7 mouse cellular contexts compared by ENCODE assay signal in the genomic region with DNA sequence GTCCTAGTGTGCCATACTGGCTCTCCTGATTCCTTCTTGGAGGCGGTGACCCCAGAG. TPM values are rescaled to one million over a fixed set of nuclear protein-coding genes. Genes with fewer than 3 reads are reported as not detected.
DNase-seq lines count a peak whose midpoint lies in the region; ATAC-seq and TF ChIP-seq lines count a peak whose summit lies in the region.

Gene Cdipt (plus strand): TSS at position 22 of the 57 bp plus-strand sequence.

- H3K36me3 ChIP-seq in ES-E14 (ENCODE audit: control insufficient read depth, insufficient read depth, low read length, poor library complexity, severe bottlenecking): peaks cover 23% of the 10 kb centered on the region
- H3K36me3 ChIP-seq in forebrain, embryonic 13.5 days (ENCODE audit: poor library complexity, severe bottlenecking): peaks cover 29% of the 10 kb centered on the region
- peaks cover 4% of the 10 kb centered on the region; the same call in 1 of the 2 replicates for H3K36me3 ChIP-seq in hindbrain, embryonic 11.5 days (ENCODE audit: control insufficient read depth, insufficient read depth, low read length)
- peaks cover 29% of the 10 kb centered on the region for H3K36me3 ChIP-seq in liver, embryonic 13.5 days

- H3K27me3 ChIP-seq in forebrain, embryonic 13.5 days: no peaks in the 10 kb centered on the region
- no peaks in the 10 kb centered on the region for H3K27me3 ChIP-seq in hindbrain, embryonic 11.5 days (ENCODE audit: control insufficient read depth, insufficient read depth, low read length)
- H3K27me3 ChIP-seq in liver, embryonic 13.5 days: no peaks in the 10 kb centered on the region

- 6% methylated on average over 1 of the region's 1 CpGs for WGBS in forebrain, embryonic 13.5 days
- 6% methylated on average over 1 of the region's 1 CpGs for WGBS in hindbrain, embryonic 11.5 days
- WGBS in liver, embryonic 13.5 days (ENCODE audit: insufficient replicate concordance): 0% methylated on average over 1 of the region's 1 CpGs

- H3K4me1 ChIP-seq in ES-E14 (ENCODE audit: control insufficient read depth in 2 of 2, insufficient read depth in 2 of 2, low read length in 2 of 2, poor library complexity in 1 of 2): peaks cover 0 to 8% of the 10 kb centered on the region in 2 experiments; a peak in 2 of 4 replicates
- H3K4me1 ChIP-seq in forebrain, embryonic 13.5 days: peaks cover 12% of the 10 kb centered on the region
- H3K4me1 ChIP-seq in hindbrain, embryonic 11.5 days (replicated peaks; ENCODE audit: control insufficient read depth, insufficient read depth, low read length): no peaks in the 10 kb centered on the region
- peaks cover 38% of the 10 kb centered on the region for H3K4me1 ChIP-seq in liver, embryonic 13.5 days (replicated peaks)

- peak within 1 kb of the TSS; percentile 78 to 82 for H3K4me3 ChIP-seq in ES-E14 (ENCODE audit: insufficient read depth in 1 of 2, low read depth in 1 of 2, low read length in 2 of 2, poor library complexity in 1 of 2, severe bottlenecking in 1 of 2)
- H3K4me3 ChIP-seq in forebrain, embryonic 13.5 days: peak within 1 kb of the TSS; percentile 99
- peak within 1 kb of the TSS; percentile 98 for H3K4me3 ChIP-seq in hindbrain, embryonic 11.5 days (ENCODE audit: low read depth, low read length)
- H3K4me3 ChIP-seq in liver, embryonic 13.5 days (replicated peaks): peak within 1 kb of the TSS; percentile 87

- peak within 1 kb of the TSS; percentile 92 for H3K27ac ChIP-seq in ES-E14 (ENCODE audit: insufficient read depth, low read depth, low read length, poor library complexity, severe bottlenecking)
- H3K27ac ChIP-seq in forebrain, embryonic 13.5 days: peak within 1 kb of the TSS; percentile 97
- peak within 1 kb of the TSS; percentile 88 for H3K27ac ChIP-seq in hindbrain, embryonic 11.5 days (ENCODE audit: low read depth, low read length)
- peak within 1 kb of the TSS; percentile 91 for H3K27ac ChIP-seq in liver, embryonic 13.5 days

- DNase-seq in ES-E14 (ENCODE audit: low read depth, low spot score): no peak
- no peak for DNase-seq in hindbrain, embryonic 11.5 days (ENCODE audit: low spot score)
- no peak for DNase-seq in liver, embryonic 13.5 days
- DNase-seq in spleen, adult 18-20 months: no peak
- DNase-seq in cerebellum, adult 11 months: no peak

- no peaks in the 10 kb centered on the region for H3K9me3 ChIP-seq in ES-E14 (ENCODE audit: control insufficient read depth, insufficient read depth, low read depth, low read length)
- H3K9me3 ChIP-seq in forebrain, embryonic 13.5 days (replicated peaks): no peaks in the 10 kb centered on the region
- no peaks in the 10 kb centered on the region for H3K9me3 ChIP-seq in hindbrain, embryonic 11.5 days (ENCODE audit: control insufficient read depth, low read length)
- no peaks in the 10 kb centered on the region for H3K9me3 ChIP-seq in liver, embryonic 13.5 days (replicated peaks)

- in situ Hi-C loops in ES-E14 (cut with MboI; ENCODE audit: low sequenced_read_pairs in 2 of 2, unreplicated experiment in 2 of 2): no loop called here

- H3K9ac ChIP-seq in ES-E14 (ENCODE audit: insufficient read depth, low read depth, low read length, poor library complexity, severe bottlenecking): peak within 1 kb of the TSS; percentile 88
- peak within 1 kb of the TSS; percentile 99 for H3K9ac ChIP-seq in forebrain, embryonic 13.5 days
- peak within 1 kb of the TSS; percentile 99 for H3K9ac ChIP-seq in hindbrain, embryonic 11.5 days (ENCODE audit: low read depth, low read length)
- peak within 1 kb of the TSS; percentile 94 for H3K9ac ChIP-seq in liver, embryonic 13.5 days

- peak within 1 kb of the TSS; percentile 72 for H3K4me2 ChIP-seq in forebrain, embryonic 13.5 days
- peak within 1 kb of the TSS; percentile 58 for H3K4me2 ChIP-seq in hindbrain, embryonic 11.5 days (replicated peaks; ENCODE audit: low read depth, low read length)
- H3K4me2 ChIP-seq in liver, embryonic 13.5 days: peak within 1 kb of the TSS; percentile 81

- ATAC-seq in CD4-positive, CD25-positive, alpha-beta regulatory T cell, adult 4 months: no peak
- no peak for ATAC-seq in forebrain, embryonic 13.5 days
- no peak for ATAC-seq in hindbrain, embryonic 11.5 days (ENCODE audit: low FRiP score)
- ATAC-seq in liver, embryonic 13.5 days (ENCODE audit: low read depth): no peak

TF ChIP-seq in ES-E14, 5 proteins besides CTCF, POLR2A, EP300 and RAD21:
- no peak for TF ChIP-seq ZC3H11A (IDR thresholded peaks at IDR 0.05; ENCODE audit: borderline replicate concordance, low read depth, low read length)
- TF ChIP-seq ZNF384 (IDR thresholded peaks at IDR 0.05; ENCODE audit: low read depth, low read length): no peak
- no peak for TF ChIP-seq MAFK (IDR thresholded peaks at IDR 0.05; ENCODE audit: insufficient read depth, low read depth, low read length)
- no peak for TF ChIP-seq HCFC1 (IDR thresholded peaks at IDR 0.05; ENCODE audit: borderline replicate concordance, insufficient read depth, low read length)
- TF ChIP-seq CHD2 (IDR thresholded peaks at IDR 0.05; ENCODE audit: low read depth, low read length): no peak

RNA-seq across cellular contexts. Expression of gene Cdipt, which starts in this region (rescaled TPM):
- polyA plus RNA-seq in CD4-positive, CD25-positive, alpha-beta regulatory T cell, adult 4 months (2017; shearing (Covaris generic)): 100 to 1,000 TPM; 121 to 152 TPM
- 106 and 122 TPM in 2 replicates for total RNA-seq in ES-E14 (2012; rRNA removed)
- 82.9 and 95.8 TPM in 2 replicates for polyA plus RNA-seq in forebrain, embryonic 13.5 days (2015; fragmentation: Nextera tagmentation; extraction: Ambion mirVana)
- 68.9 and 69.5 TPM in 2 replicates for polyA plus RNA-seq in hindbrain, embryonic 11.5 days (2014; fragmentation: Nextera tagmentation; extraction: Ambion mirVana)
- 50.7 and 55.5 TPM in 2 replicates for polyA plus RNA-seq in liver, embryonic 13.5 days (2015; fragmentation: Nextera tagmentation; extraction: Ambion mirVana)
